Mouse (Mus musculus): ENCODE measurements at regions not wholly inside any gene's neighbourhood (a gene's known extent, or its start where the extent isn't known, plus 50 kb on each side); places are given as distances from the start of the nearest gene placed in this dataset.

GRCm38 (mm10) chr9:47407007-47407670 is 122.8 kb upstream of the Cadm1 start:
- TF ChIP-seq CTCF (conservative IDR thresholded peaks at IDR 0.05; ENCODE audit: low read length) = no peak
- no peak for TF ChIP-seq NANOG (IDR thresholded peaks at IDR 0.05; ENCODE audit: borderline replicate concordance, low read length)

Data from E14TG2a.4 (cell line).